Mouse (Mus musculus): ENCODE measurements around the gene Syt6. TPM values are rescaled to one million over a fixed set of nuclear protein-coding genes. Genes with fewer than 3 reads are reported as not detected.

Syt6 gene
- polyA plus RNA-seq, 1 experiment, result not detected

GRCm38 (mm10) chr3:103648486-103648885, 73.5 kb downstream of the Syt6 start:
- TF ChIP-seq MYOG (IDR thresholded peaks at IDR 0.05; ENCODE audit: control insufficient read depth, extremely low read depth, insufficient read length), result no peak
- TF ChIP-seq MYOD1 (IDR thresholded peaks at IDR 0.05; ENCODE audit: control insufficient read depth, insufficient read length, low read depth), result no peak
- TF ChIP-seq USF1 (IDR thresholded peaks at IDR 0.05; ENCODE audit: low read depth), result no peak
- TF ChIP-seq FOSL1 (IDR thresholded peaks at IDR 0.05; ENCODE audit: insufficient read depth, low read length, poor library complexity, severe bottlenecking), result no peak
- no peak for TF ChIP-seq CTCF (IDR thresholded peaks at IDR 0.05; ENCODE audit: control insufficient read depth, insufficient read depth, insufficient read length)
- no peak for TF ChIP-seq MAX (IDR thresholded peaks at IDR 0.05)
- TF ChIP-seq CEBPB (IDR thresholded peaks at IDR 0.05; ENCODE audit: low read depth), result no peak

GRCm38 (mm10) chr3:103649716-103650115, 74.7 kb downstream of the Syt6 start:
- no peaks in the 10 kb centered on the region for H3K79me2 ChIP-seq (ENCODE audit: control insufficient read depth, insufficient read depth)
- no peaks in the 10 kb centered on the region for H3K27me3 ChIP-seq (ENCODE audit: control insufficient read depth, insufficient read depth, insufficient read length)
- no peak overlapping the region for H3K4me3 ChIP-seq (ENCODE audit: insufficient read depth, poor library complexity, severe bottlenecking)
- no peak overlapping the region for H3ac ChIP-seq (ENCODE audit: control insufficient read depth, insufficient read length, low read depth)
- no peaks in the 10 kb centered on the region for H3K36me3 ChIP-seq (ENCODE audit: control insufficient read depth, insufficient read depth)
- H3K79me3 ChIP-seq (ENCODE audit: low read depth), result no peaks in the 10 kb centered on the region
- TF ChIP-seq MAX (IDR thresholded peaks at IDR 0.05) (no peak), CEBPB (IDR thresholded peaks at IDR 0.05; ENCODE audit: low read depth) (no peak), USF1 (IDR thresholded peaks at IDR 0.05; ENCODE audit: low read depth) (no peak), MYOD1 (IDR thresholded peaks at IDR 0.05; ENCODE audit: control insufficient read depth, insufficient read length, low read depth) (no peak), FOSL1 (IDR thresholded peaks at IDR 0.05; ENCODE audit: insufficient read depth, low read length, poor library complexity, severe bottlenecking) (no peak), MYOG (IDR thresholded peaks at IDR 0.05; ENCODE audit: control insufficient read depth, extremely low read depth, insufficient read length) (no peak), CTCF (IDR thresholded peaks at IDR 0.05; ENCODE audit: control insufficient read depth, insufficient read depth, insufficient read length) (no peak)

More at GRCm38 (mm10) chr3:103648486-103648885, 73.5 kb downstream of the Syt6 start:
- Histone ChIP-seq H3K79me3 (ENCODE audit: low read depth) (no peaks in the 10 kb centered on the region), H3K79me2 (ENCODE audit: control insufficient read depth, insufficient read depth) (no peaks in the 10 kb centered on the region), H3ac (ENCODE audit: control insufficient read depth, insufficient read length, low read depth) (no peak overlapping the region), H3K27me3 (ENCODE audit: control insufficient read depth, insufficient read depth, insufficient read length) (no peaks in the 10 kb centered on the region), H3K36me3 (ENCODE audit: control insufficient read depth, insufficient read depth) (no peaks in the 10 kb centered on the region), H3K4me3 (ENCODE audit: insufficient read depth, poor library complexity, severe bottlenecking) (no peak overlapping the region)

- Histone ChIP-seq H3K79me2 (ENCODE audit: control insufficient read depth, insufficient read depth) (no peaks in the 10 kb centered on the region), H3K36me3 (ENCODE audit: control insufficient read depth, insufficient read depth) (no peaks in the 10 kb centered on the region), H3ac (ENCODE audit: control insufficient read depth, insufficient read length, low read depth) (no peak overlapping the region), H3K79me3 (ENCODE audit: low read depth) (no peaks in the 10 kb centered on the region), H3K4me3 (ENCODE audit: insufficient read depth, poor library complexity, severe bottlenecking) (no peak overlapping the region), H3K27me3 (ENCODE audit: control insufficient read depth, insufficient read depth, insufficient read length) (no peaks in the 10 kb centered on the region)
- no peak for TF ChIP-seq MAX (IDR thresholded peaks at IDR 0.05)
- no peak for TF ChIP-seq MYOD1 (IDR thresholded peaks at IDR 0.05; ENCODE audit: control insufficient read depth, insufficient read length, low read depth)
- TF ChIP-seq FOSL1 (IDR thresholded peaks at IDR 0.05; ENCODE audit: insufficient read depth, low read length, poor library complexity, severe bottlenecking), result no peak
- TF ChIP-seq CTCF (IDR thresholded peaks at IDR 0.05; ENCODE audit: control insufficient read depth, insufficient read depth, insufficient read length), result no peak
- TF ChIP-seq CEBPB (IDR thresholded peaks at IDR 0.05; ENCODE audit: low read depth), result no peak
- TF ChIP-seq MYOG (IDR thresholded peaks at IDR 0.05; ENCODE audit: control insufficient read depth, extremely low read depth, insufficient read length), result no peak
Measured at GRCm38 (mm10) chr3:103650406-103650805, 75.4 kb downstream of the Syt6 start.

GRCm38 (mm10) chr3:103660012-103660411, 85.0 kb downstream of the Syt6 start:
- no peak overlapping the region for H3K4me3 ChIP-seq (ENCODE audit: insufficient read depth, poor library complexity, severe bottlenecking)
- H3ac ChIP-seq (ENCODE audit: control insufficient read depth, insufficient read length, low read depth), result no peak overlapping the region
- TF ChIP-seq MAX (IDR thresholded peaks at IDR 0.05), result no peak
- no peak for TF ChIP-seq CEBPB (IDR thresholded peaks at IDR 0.05; ENCODE audit: low read depth)
- TF ChIP-seq FOSL1 (IDR thresholded peaks at IDR 0.05; ENCODE audit: insufficient read depth, low read length, poor library complexity, severe bottlenecking), result no peak
- no peak for TF ChIP-seq USF1 (IDR thresholded peaks at IDR 0.05; ENCODE audit: low read depth)
- no peaks in the 10 kb centered on the region for H3K79me3 ChIP-seq (ENCODE audit: low read depth)
- no peaks in the 10 kb centered on the region for H3K79me2 ChIP-seq (ENCODE audit: control insufficient read depth, insufficient read depth)
- no peaks in the 10 kb centered on the region for H3K36me3 ChIP-seq (ENCODE audit: control insufficient read depth, insufficient read depth)
- H3K27me3 ChIP-seq (ENCODE audit: control insufficient read depth, insufficient read depth, insufficient read length), result no peaks in the 10 kb centered on the region

GRCm38 (mm10) chr3:103661714-103662113, 86.7 kb downstream of the Syt6 start:
- Histone ChIP-seq H3K79me2 (ENCODE audit: control insufficient read depth, insufficient read depth) (no peaks in the 10 kb centered on the region), H3ac (ENCODE audit: control insufficient read depth, insufficient read length, low read depth) (no peak overlapping the region), H3K36me3 (ENCODE audit: control insufficient read depth, insufficient read depth) (no peaks in the 10 kb centered on the region), H3K27me3 (ENCODE audit: control insufficient read depth, insufficient read depth, insufficient read length) (no peaks in the 10 kb centered on the region), H3K4me3 (ENCODE audit: insufficient read depth, poor library complexity, severe bottlenecking) (no peak overlapping the region), H3K79me3 (ENCODE audit: low read depth) (no peaks in the 10 kb centered on the region)
- TF ChIP-seq MAX (IDR thresholded peaks at IDR 0.05) (no peak), CTCF (IDR thresholded peaks at IDR 0.05; ENCODE audit: control insufficient read depth, insufficient read depth, insufficient read length) (no peak), MYOG (IDR thresholded peaks at IDR 0.05; ENCODE audit: control insufficient read depth, extremely low read depth, insufficient read length) (no peak), MYOD1 (IDR thresholded peaks at IDR 0.05; ENCODE audit: control insufficient read depth, insufficient read length, low read depth) (no peak), FOSL1 (IDR thresholded peaks at IDR 0.05; ENCODE audit: insufficient read depth, low read length, poor library complexity, severe bottlenecking) (no peak), CEBPB (IDR thresholded peaks at IDR 0.05; ENCODE audit: low read depth) (no peak), USF1 (IDR thresholded peaks at IDR 0.05; ENCODE audit: low read depth) (no peak)

- Histone ChIP-seq H3ac (ENCODE audit: control insufficient read depth, insufficient read length, low read depth) (no peak overlapping the region), H3K36me3 (ENCODE audit: control insufficient read depth, insufficient read depth) (no peaks in the 10 kb centered on the region), H3K4me3 (ENCODE audit: insufficient read depth, poor library complexity, severe bottlenecking) (no peak overlapping the region), H3K79me3 (ENCODE audit: low read depth) (no peaks in the 10 kb centered on the region), H3K27me3 (ENCODE audit: control insufficient read depth, insufficient read depth, insufficient read length) (no peaks in the 10 kb centered on the region), H3K79me2 (ENCODE audit: control insufficient read depth, insufficient read depth) (no peaks in the 10 kb centered on the region)
- no peak for TF ChIP-seq CEBPB (IDR thresholded peaks at IDR 0.05; ENCODE audit: low read depth)
- TF ChIP-seq MYOD1 (IDR thresholded peaks at IDR 0.05; ENCODE audit: control insufficient read depth, insufficient read length, low read depth), result no peak
- TF ChIP-seq FOSL1 (IDR thresholded peaks at IDR 0.05; ENCODE audit: insufficient read depth, low read length, poor library complexity, severe bottlenecking), result no peak
- TF ChIP-seq MAX (IDR thresholded peaks at IDR 0.05), result no peak
- no peak for TF ChIP-seq USF1 (IDR thresholded peaks at IDR 0.05; ENCODE audit: low read depth)
- no peak for TF ChIP-seq MYOG (IDR thresholded peaks at IDR 0.05; ENCODE audit: control insufficient read depth, extremely low read depth, insufficient read length)
- TF ChIP-seq CTCF (IDR thresholded peaks at IDR 0.05; ENCODE audit: control insufficient read depth, insufficient read depth, insufficient read length), result no peak
Measured at GRCm38 (mm10) chr3:103663385-103663784, 88.4 kb downstream of the Syt6 start.

All from C2C12 (cell line).